Mouse (Mus musculus) megakaryocyte, embryonic 14.5 days (primary cell): ENCODE results near the gene Clec16a.

Experiments
- FLI1 ChIP-seq: IDR thresholded peaks from 2 replicates; pipeline ENCODE4 v1.6.1; 2012; ENCODE audit warnings: low read length, inconsistent platforms, mixed read lengths
- GATA1 ChIP-seq: IDR thresholded peaks from 3 replicates; pipeline ENCODE4 v1.6.1; 2012; ENCODE audit warnings: mixed read lengths, low read length, inconsistent platforms, borderline replicate concordance

GRCm38 (mm10) chr16:10699316-10699715, 154.2 kb downstream of the Clec16a start:
- TF ChIP-seq FLI1 (no peak), GATA1 (no peak)
